Mouse (Mus musculus): ENCODE measurements around the gene Plac9b.
"Not testable (repeated sequence)": the region's sequence is repeated elsewhere in the genome, so short reads cannot be mapped to it uniquely, and the experiment has no call there.

- not testable (repeated sequence) for TF ChIP-seq CTCF, EP300 (IDR thresholded peaks at IDR 0.05; ENCODE audit: low read depth)
These were observed 35.2 kb downstream of the Plac9b start for GRCm38 (mm10) chr14:26147095-26147494.
